Mouse (Mus musculus) kidney, embryonic 14.5 days (tissue): Measurements from ENCODE around the gene Gm4881. TPM values are rescaled to one million over a fixed set of nuclear protein-coding genes. Genes with fewer than 3 reads are reported as not detected.

Source experiments
- ATAC-seq: fragments of 200-750 bp; cut with Nextera tagmentation; 2 replicates; pipeline ENCODE4 v1.8.0; 2017; ENCODE audit warnings: moderate number of reproducible peaks, mild to moderate bottlenecking, moderate TSS enrichment, moderate library complexity; ENCODE audit not compliant: low FRiP score, low TSS enrichment
- H3K27ac ChIP-seq: fragments of 300-500 bp; sonication (generic); 2 replicates; pipeline ENCODE4 v1.5.1; 2014; ENCODE audit warnings: low read depth, mild to moderate bottlenecking, low read length, moderate library complexity, mixed read lengths
- H3K27me3 ChIP-seq: fragments of 300-500 bp; sonication (generic); 2 replicates; pipeline ENCODE4 v1.6.1; 2014; ENCODE audit warnings: mild to moderate bottlenecking, low read length; ENCODE audit not compliant: control insufficient read depth, insufficient read depth
- H3K36me3 ChIP-seq: fragments of 300-500 bp; sonication (generic); 2 replicates; pipeline ENCODE4 v1.6.1; 2014; ENCODE audit warnings: low read length, mixed read lengths; ENCODE audit not compliant: control insufficient read depth, insufficient read depth
- H3K4me1 ChIP-seq: fragments of 300-500 bp; sonication (generic); 2 replicates; pipeline ENCODE4 v1.6.1; 2014; ENCODE audit warnings: low read length, mixed read lengths; ENCODE audit not compliant: control insufficient read depth, insufficient read depth
- H3K4me2 ChIP-seq: fragments of 300-500 bp; sonication (generic); replicated peaks from 2 replicates; pipeline ENCODE4 v1.6.1; 2014; ENCODE audit warnings: low read depth, mild to moderate bottlenecking, low read length
- H3K4me3 ChIP-seq: fragments of 300-500 bp; sonication (generic); 2 replicates; pipeline ENCODE4 v1.5.1; 2014; ENCODE audit warnings: mild to moderate bottlenecking, low read length
- H3K9ac ChIP-seq: fragments of 300-500 bp; sonication (generic); 2 replicates; pipeline ENCODE4 v1.6.1; 2014; ENCODE audit warnings: low read depth, mild to moderate bottlenecking, low read length, moderate library complexity
- H3K9me3 ChIP-seq: fragments of 300-500 bp; sonication (generic); 2 replicates; pipeline ENCODE4 v1.6.1; 2016; ENCODE audit warnings: low read length; ENCODE audit not compliant: control insufficient read depth
- WGBS: fragments of 180-500 bp; shearing (Covaris S2); extraction: QIAGEN DNeasy Blood & Tissue Kit; methylation state at CpG from one replicate; pipeline ENCODE4 v1.1.7; 2014; 5-methylcytosine and 5-hydroxymethylcytosine counted together
- polyA plus RNA-seq: library from polyadenylated mRNA; unstranded; fragments of >200 nt; fragmentation: Nextera tagmentation; extraction: Ambion mirVana; gene quantifications from 2 replicates; pipeline ENCODE4 v1.2.1, GENCODE M21; 2014

Gene Gm4881
- polyA plus RNA-seq, 1 experiment from 2014 or later = not detected

DNA sequence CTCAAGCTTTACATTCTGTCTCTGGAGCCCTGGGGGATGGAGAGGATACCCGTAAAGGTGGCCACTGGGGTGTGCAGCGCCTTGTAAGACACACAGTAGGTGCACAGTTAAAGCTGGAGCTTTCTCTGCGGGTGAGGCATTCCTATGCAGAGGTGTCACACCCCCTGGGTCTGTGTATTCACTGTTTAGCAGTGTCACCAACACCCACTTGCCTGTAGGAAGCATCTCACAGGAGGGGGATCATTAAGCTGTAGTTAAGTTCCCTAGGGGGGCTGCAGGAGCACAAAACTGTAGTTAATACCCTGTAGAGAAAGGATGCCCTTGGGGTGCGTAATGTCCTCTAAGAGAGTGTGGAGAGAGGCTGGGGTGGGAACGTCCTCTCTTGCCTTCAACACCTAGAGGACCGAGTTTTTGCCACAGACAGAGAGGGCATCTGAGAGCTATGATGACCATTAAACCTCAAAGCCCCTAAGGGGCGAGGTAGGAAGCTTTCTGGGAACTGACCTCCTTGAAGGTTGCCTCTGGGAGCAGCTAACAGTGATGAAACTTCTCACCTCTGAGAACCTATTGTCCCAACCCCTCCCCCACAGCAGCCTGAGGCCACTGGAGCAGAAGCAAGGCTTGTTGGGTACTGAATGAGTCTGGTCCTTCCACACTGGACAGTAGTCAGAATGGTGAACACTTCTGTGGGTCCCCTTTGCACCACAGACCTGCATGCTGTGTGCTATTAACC is 3.2 kb upstream of the Gm4881 start:
- H3K27me3 ChIP-seq = peaks cover 95% of the 10 kb centered on the region
- no peaks in the 10 kb centered on the region for H3K36me3 ChIP-seq
- no peak overlapping the region for H3K4me2 ChIP-seq
- H3K9me3 ChIP-seq = no peaks in the 10 kb centered on the region
- peaks cover 3% of the 10 kb centered on the region; the same call in 1 of the 2 replicates for H3K4me1 ChIP-seq
- 3% methylated on average over 7 of the region's 7 CpGs for WGBS
- no peak overlapping the region for H3K27ac ChIP-seq
- ATAC-seq = no peak
- no peak overlapping the region for H3K9ac ChIP-seq
- H3K4me3 ChIP-seq = no peak overlapping the region

DNA sequence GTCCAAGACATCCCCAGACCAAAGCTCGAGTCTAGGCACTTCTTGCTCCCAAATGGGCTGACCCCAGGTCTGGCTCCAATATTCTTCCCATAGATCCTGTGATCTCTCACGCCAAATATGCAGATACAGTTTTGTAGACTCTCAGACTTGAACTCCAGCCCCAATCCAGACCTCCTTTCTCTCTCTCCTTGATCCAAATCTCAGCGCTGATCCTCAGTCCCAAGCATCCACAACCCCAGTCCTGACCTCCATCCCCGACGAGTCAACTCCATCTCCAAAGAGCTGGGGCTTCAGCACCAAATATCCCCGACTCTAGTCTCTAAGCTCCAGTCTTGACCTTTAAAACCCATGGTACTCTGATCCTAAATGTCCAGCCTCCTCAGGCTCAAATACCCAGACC is 653 bp downstream of the Gm4881 start:
- Histone ChIP-seq H3K4me3 (peak overlapping the region; percentile 25), H3K9ac (no peak overlapping the region), H3K9me3 (no peaks in the 10 kb centered on the region), H3K27me3 (peaks cover 79% of the 10 kb centered on the region), H3K36me3 (no peaks in the 10 kb centered on the region), H3K27ac (no peak overlapping the region), H3K4me1 (peaks cover 3% of the 10 kb centered on the region; the same call in 1 of the 2 replicates), H3K4me2 (no peak overlapping the region)
- no peak for ATAC-seq
- 5% methylated on average over 6 of the region's 6 CpGs for WGBS

DNA sequence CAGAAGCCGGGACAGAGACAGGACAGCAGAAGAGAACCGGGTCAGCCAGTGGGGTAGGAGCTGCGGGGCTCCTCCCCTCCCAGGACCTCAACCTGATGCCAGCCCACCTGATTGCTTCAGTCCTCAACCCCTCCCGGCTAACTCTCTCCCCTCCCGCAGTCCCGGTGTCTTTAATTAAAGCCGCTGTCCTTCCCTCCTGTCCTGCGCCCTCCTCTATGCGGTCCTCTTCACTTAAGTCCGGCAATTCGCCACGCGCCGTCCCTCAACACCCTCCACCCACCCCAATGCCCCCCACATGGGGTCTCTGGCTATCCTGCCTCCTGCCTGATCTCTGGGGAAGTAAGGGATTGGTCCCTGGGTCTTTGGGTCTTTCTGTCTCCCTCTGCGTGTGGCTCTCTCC is 12.6 kb downstream of the Gm4881 start:
- H3K4me3 ChIP-seq = no peak overlapping the region
- WGBS = 1% methylated on average over 15 of the region's 15 CpGs
- no peak for ATAC-seq

DNA sequence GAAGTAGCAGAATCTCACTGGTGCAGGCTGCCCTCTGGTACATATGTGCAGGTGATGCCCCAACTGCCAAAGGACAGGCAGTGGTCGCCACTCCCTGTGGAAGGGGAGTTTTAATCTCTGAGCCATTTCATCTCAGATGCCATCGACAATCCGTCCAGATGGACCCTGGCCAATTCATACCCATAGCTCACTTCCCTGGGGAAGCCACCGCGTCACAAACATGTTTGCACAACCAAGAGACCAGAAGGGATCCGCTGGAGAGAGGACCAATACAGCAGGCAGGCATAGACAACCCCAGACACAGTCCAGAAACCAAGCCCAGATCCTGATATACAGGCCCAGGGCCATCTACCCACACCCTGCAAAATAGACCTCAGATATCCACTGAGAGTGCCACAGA is 13.8 kb downstream of the Gm4881 start:
- Histone ChIP-seq H3K9me3 (no peaks in the 10 kb centered on the region), H3K27ac (no peak overlapping the region), H3K4me3 (no peak overlapping the region), H3K4me1 (peaks cover 10% of the 10 kb centered on the region; the same call in 1 of the 2 replicates), H3K27me3 (peaks cover 55% of the 10 kb centered on the region), H3K9ac (peak overlapping the region; percentile 23; the same call in 1 of the 2 replicates), H3K4me2 (no peak overlapping the region), H3K36me3 (peaks cover 21% of the 10 kb centered on the region)
- no peak for ATAC-seq
- WGBS = 68% methylated on average over 6 of the region's 6 CpGs

More for the DNA sequence above, 12.6 kb downstream of the Gm4881 start:
- Histone ChIP-seq H3K4me1 (peaks cover 10% of the 10 kb centered on the region; the same call in 1 of the 2 replicates), H3K36me3 (0 out of 2 replicates have a peak, but pooled peaks cover 10% of the 10 kb centered on the region), H3K4me2 (no peak overlapping the region), H3K9me3 (no peaks in the 10 kb centered on the region), H3K27me3 (peaks cover 55% of the 10 kb centered on the region), H3K9ac (no peak overlapping the region), H3K27ac (no peak overlapping the region)

DNA sequence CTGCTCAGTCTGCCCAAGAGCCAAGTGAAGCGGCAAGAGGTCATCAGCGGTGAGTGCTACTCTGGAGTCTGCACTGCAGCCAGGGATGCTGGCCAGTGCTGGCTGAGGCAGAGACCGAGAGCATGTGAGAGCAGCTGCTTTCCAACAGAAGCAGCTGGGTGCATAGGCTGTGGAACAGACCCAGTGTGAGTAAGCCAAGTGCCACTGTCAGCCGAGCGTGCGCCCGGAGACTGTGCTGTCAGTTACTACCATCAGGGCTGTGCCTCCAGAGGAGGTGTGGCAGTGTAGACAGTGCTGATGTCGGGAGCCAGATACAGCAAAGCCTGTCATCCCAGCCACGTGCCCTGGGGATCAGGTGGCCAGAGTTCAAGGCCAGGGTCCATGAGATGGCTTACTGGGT is 24.6 kb downstream of the Gm4881 start:
- no peak for ATAC-seq
- no peaks in the 10 kb centered on the region for H3K27me3 ChIP-seq
- no peak overlapping the region for H3K4me3 ChIP-seq
- H3K27ac ChIP-seq = no peak overlapping the region
- no peaks in the 10 kb centered on the region for H3K9me3 ChIP-seq
- H3K4me2 ChIP-seq = no peak overlapping the region
- no peak overlapping the region for H3K9ac ChIP-seq
- no peaks in the 10 kb centered on the region for H3K4me1 ChIP-seq
- H3K36me3 ChIP-seq = peaks cover 74% of the 10 kb centered on the region
- WGBS = 91% methylated on average over 9 of the region's 9 CpGs

DNA sequence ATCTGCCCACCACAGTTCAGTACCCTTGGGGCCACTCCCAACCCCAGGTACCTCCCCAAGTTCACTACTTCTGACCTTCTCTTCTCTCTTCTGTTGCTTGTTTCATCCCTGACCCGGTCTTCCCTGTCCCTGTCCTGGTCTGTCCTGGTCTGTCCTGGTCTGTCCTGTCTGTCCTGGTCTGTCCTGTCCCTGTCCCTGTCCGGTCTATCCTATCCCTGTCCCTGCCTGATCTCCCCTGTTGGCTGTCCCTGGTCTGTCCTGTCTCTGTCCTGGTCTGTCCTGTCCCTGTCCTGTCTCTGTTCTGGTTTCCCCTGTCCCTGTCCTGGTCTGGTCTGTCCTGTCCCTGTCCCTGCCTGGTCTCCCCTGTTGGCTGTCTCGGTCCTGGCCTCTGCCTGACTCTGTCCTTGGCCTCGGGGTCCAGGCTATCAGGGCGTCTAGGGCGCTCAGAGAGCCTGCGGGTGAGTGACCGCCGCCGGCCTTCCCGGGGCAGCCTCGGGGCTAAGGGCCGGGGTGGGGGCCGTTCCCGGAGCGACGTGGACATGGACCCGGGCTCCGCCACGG is 25.5 kb downstream of the Gm4881 start:
- WGBS = 90% methylated on average over 20 of the region's 20 CpGs
- Histone ChIP-seq H3K27me3 (no peaks in the 10 kb centered on the region), H3K4me3 (no peak overlapping the region), H3K9ac (no peak overlapping the region), H3K27ac (no peak overlapping the region), H3K4me1 (no peaks in the 10 kb centered on the region), H3K9me3 (no peaks in the 10 kb centered on the region), H3K36me3 (peaks cover 65% of the 10 kb centered on the region), H3K4me2 (no peak overlapping the region)
- ATAC-seq = no peak

DNA sequence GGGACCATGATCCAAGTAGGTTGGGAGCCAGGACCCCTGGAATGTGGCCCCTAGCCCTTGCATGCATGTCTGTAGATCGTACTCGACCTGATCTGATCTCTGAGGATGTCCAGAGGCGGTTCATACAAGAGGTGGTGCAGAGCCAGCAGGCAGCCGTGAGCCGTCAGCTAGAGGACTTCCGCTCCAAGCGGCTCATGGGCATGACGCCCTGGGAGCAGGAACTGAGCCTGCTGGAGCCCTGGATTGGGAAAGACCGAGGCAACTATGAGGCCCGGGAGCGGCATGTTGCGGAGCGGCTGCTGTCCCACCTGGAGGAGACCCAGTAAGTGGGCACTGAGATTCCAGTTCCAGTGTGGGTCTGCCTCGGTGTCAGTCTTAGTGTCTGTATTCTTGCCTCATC is 31.8 kb downstream of the Gm4881 start:
- no peaks in the 10 kb centered on the region for H3K27me3 ChIP-seq
- H3K4me1 ChIP-seq = no peaks in the 10 kb centered on the region
- no peak overlapping the region for H3K27ac ChIP-seq
- no peaks in the 10 kb centered on the region for H3K9me3 ChIP-seq
- H3K9ac ChIP-seq = no peak overlapping the region
- 91% methylated on average over 14 of the region's 14 CpGs for WGBS
- H3K4me2 ChIP-seq = no peak overlapping the region
- H3K36me3 ChIP-seq = peaks cover 53% of the 10 kb centered on the region; the same call in 1 of the 2 replicates
- ATAC-seq = no peak
- H3K4me3 ChIP-seq = no peak overlapping the region

DNA sequence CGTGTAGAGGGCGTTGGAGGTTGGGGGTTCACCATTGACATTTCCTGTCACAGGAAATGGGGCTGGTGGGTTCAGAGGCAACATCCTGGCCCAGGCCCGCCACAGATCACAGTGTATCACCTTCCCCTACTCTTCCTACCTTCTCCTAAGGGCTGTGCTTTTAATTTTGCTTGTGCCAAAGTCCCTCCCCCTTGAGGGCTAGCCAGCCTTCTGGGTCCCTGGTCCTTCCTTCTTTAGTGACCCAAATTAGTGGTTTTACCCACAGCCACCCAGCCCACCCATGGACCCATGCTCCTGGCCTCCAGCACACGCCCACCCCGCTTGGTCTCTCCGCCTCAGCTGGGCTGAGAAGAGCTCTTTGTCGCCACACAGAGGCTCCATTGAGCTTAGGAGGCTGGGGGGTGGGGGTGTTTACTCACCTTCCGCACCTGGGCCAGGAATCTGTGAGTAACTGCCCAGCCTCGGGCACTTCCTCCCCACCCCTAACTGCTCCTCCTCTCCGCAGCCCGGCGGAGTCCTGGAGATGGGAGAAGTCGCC is 37.0 kb downstream of the Gm4881 start:
- H3K36me3 ChIP-seq = peaks cover 32% of the 10 kb centered on the region; the same call in 1 of the 2 replicates
- no peak overlapping the region for H3K4me3 ChIP-seq
- no peak for ATAC-seq
- no peaks in the 10 kb centered on the region for H3K9me3 ChIP-seq
- H3K27me3 ChIP-seq = no peaks in the 10 kb centered on the region
- WGBS = 21% methylated on average over 13 of the region's 13 CpGs
- peak overlapping the region; percentile 42; the same call in 1 of the 2 replicates for H3K27ac ChIP-seq
- no peak overlapping the region for H3K9ac ChIP-seq
- peaks cover 18% of the 10 kb centered on the region for H3K4me1 ChIP-seq
- 0 out of 2 replicates have a peak overlapping the region, but pooled peaks have one; percentile 3 for H3K4me2 ChIP-seq

DNA sequence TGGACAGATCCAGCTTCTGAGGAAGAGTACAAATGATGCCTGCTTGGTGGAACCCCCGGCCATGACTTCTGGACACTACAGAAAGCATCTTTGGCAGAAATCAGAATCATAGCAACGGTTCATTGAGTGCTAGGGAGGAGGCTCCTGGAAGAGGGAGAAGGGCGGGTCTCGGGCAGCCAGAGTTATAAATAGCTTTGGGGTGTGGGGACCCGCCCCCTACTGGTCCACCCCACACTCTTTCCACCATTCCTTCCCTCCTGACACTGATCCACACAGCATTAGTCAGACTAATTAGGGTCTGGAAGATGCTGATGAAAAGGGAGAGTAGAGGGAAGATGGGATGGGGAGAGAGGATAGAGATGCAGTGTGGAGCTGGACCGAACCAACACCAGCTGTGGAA is 37.7 kb downstream of the Gm4881 start:
- Histone ChIP-seq H3K9me3 (no peaks in the 10 kb centered on the region), H3K27ac (no peak overlapping the region; the same call in 1 of the 2 replicates), H3K4me3 (no peak overlapping the region), H3K27me3 (no peaks in the 10 kb centered on the region), H3K36me3 (peaks cover 25% of the 10 kb centered on the region; the same call in 1 of the 2 replicates), H3K4me2 (no peak overlapping the region), H3K4me1 (peaks cover 23% of the 10 kb centered on the region), H3K9ac (no peak overlapping the region)
- ATAC-seq = no peak
- 21% methylated on average over 6 of the region's 6 CpGs for WGBS
